Mouse (Mus musculus) fat pad, adult 2 months (tissue): ENCODE data around the gene Nr1h2.

Experiments
- DNase-seq: peaks from one replicate; pipeline ENCODE4 v3.0.0-alpha.2; 2011; ENCODE audit warnings: low read depth, low spot score; ENCODE audit errors: extremely low read depth

Gene Nr1h2

DNA sequence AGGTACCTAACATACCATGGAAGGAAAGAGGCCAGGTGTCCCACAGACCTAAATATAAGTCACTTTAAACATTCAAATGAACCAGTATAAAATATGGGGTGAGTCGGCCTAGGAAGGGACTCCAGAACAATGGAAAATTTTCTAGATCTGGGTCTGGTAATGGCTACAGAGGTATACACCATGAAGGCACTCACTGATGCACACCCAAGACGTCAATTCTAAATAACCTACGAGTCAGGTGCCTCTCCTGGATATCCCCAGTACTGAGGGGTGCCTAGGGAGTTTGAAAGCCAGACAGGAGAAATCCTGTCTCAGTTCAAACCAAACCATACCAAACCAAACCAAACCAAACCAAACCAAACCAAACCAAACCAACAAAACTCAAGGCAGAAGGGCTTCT lies 23.2 kb downstream of the Nr1h2 start:
- DNase-seq = no peak

- no peak for DNase-seq
Measured at GRCm38 (mm10) chr7:44529518-44529917, 24.2 kb downstream of the Nr1h2 start.

GRCm38 (mm10) chr7:44527483-44528398 lies 26.0 kb downstream of the Nr1h2 start:
- DNase-seq = peak; percentile 21

- peak; percentile 18 for DNase-seq
Measured at GRCm38 (mm10) chr7:44526414-44527154, 27.2 kb downstream of the Nr1h2 start.

DNA sequence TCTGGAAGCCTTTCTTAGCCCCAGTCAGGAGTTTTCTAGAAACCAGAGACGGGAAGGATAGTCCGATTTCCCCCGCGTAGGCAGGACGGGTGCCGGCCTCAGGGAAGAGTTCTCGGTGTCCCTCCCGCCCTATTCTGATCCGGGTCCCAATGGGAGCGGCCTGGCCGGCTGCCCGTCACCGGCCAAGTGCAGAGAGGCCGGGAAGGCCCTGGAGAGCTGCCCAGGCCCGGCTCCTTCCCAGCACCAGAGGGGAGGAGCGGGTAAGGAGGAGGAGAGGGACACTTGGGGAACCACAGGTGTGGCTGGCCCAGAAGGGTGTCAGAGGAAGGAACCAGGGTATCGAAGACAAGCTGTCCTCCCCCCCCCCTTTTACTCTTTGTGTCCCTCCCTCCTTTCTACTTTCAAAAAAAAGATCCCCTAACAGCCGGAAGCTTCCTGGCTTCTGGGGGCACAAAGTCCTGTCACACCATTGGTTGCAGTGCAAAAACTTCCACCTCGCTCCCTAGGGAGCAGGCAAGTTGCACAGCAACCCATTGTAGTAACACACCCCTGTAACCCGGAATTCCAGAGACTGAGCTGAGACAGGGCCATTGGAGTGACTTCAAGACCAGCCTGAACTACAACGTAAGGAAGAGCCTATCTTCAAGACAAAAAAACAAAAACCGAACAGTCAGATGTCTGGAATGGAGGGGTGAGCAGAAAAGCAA lies 28.5 kb downstream of the Nr1h2 start:
- peak; percentile 33 for DNase-seq

GRCm38 (mm10) chr7:44524502-44524901 lies 29.2 kb downstream of the Nr1h2 start, which contains the start of gene Mybpc2:
Gene Mybpc2 (minus strand): TSS chr7:44524656.
- DNase-seq = no peak

GRCm38 (mm10) chr7:44523056-44523455 lies 30.7 kb downstream of the Nr1h2 start:
- no peak for DNase-seq

GRCm38 (mm10) chr7:44521710-44522109 lies 32.0 kb downstream of the Nr1h2 start:
- no peak for DNase-seq

DNA sequence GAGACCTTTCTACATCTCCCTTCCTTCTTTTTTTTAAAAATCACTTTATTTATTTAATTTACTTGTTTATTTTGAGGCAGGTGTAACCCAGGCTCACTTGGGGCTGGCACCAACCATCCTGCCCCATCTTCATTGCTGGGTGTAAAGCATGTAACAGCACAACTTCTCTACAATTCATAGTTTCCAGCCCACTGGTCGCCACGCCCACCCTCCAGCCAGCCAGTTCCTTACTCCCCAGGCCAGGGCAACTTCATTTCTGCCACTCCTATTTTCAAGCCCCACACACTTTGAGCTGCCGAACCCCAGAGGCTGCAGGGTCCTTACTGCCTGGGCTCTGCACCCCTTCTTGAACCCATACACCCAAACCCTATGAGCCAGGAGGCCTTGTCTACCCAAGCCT lies 32.8 kb downstream of the Nr1h2 start:
- DNase-seq = no peak

GRCm38 (mm10) chr7:44519240-44519913 lies 34.4 kb downstream of the Nr1h2 start:
- DNase-seq = no peak

GRCm38 (mm10) chr7:44507491-44507890 lies 46.3 kb downstream of the Nr1h2 start:
- DNase-seq = no peak

GRCm38 (mm10) chr7:44501563-44502115 lies 52.1 kb downstream of the Nr1h2 start:
- DNase-seq = no peak

DNA sequence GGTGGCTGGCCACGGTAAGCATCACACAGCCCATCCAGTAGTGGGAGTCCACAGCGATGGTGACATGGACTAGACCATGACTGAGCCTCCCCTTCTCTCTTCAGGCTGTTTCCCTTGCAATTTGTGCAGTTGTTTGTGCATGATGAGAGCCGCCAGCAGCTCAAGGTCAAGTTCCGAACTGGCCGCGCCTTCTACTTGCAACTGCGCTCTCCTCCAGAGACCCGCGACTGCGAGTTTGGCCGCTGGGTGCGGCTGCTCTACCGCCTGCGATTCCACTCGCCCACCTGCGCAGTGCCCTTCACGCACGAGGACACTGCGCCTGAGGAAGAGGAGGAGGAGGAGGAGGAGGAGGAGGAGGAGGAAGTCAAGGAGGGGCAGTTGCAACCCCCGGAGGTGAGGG lies 53.7 kb downstream of the Nr1h2 start:
- no peak for DNase-seq
